Mouse (Mus musculus): ENCODE measurements around the gene Cand1. TPM values are rescaled to one million over a fixed set of nuclear protein-coding genes. Genes with fewer than 3 reads are reported as not detected.

Cand1 gene
- total RNA-seq, 4 experiments from 2014 or later = 136 to 168 (median 148) TPM

Other genes starting within 250 kb of the Cand1 start
- gene Grip1, start 213.8 kb upstream of the Cand1 start, total RNA-seq (2022) = 10 to 100 TPM; 25.2 to 28.8 (median 26.2) TPM

Measured in layer of hippocampus, adult 8-10 months (tissue).